Mouse (Mus musculus) forebrain, embryonic 10.5 days (tissue): ENCODE data around the gene Dync2li1. TPM values are rescaled to one million over a fixed set of nuclear protein-coding genes. Genes with fewer than 3 reads are reported as not detected.

ENCODE experiments used
- DNase-seq: peaks from one replicate; pipeline ENCODE4 v3.0.0-alpha.2; 2017; ENCODE audit warnings: low spot score; ENCODE audit errors: extremely low spot score
- H3K27ac ChIP-seq: fragments of 300-500 bp; sonication (generic); 2 replicates; pipeline ENCODE4 v1.5.1; 2016; ENCODE audit warnings: mild to moderate bottlenecking
- H3K27me3 ChIP-seq: fragments of 300-500 bp; sonication (generic); 2 replicates; pipeline ENCODE4 v1.6.1; 2016; ENCODE audit warnings: mild to moderate bottlenecking; ENCODE audit not compliant: poor library complexity, severe bottlenecking
- H3K36me3 ChIP-seq: fragments of 300-500 bp; sonication (generic); replicated peaks from 2 replicates; pipeline ENCODE4 v1.6.1; 2016; ENCODE audit warnings: mild to moderate bottlenecking, moderate library complexity
- H3K4me1 ChIP-seq: fragments of 300-500 bp; sonication (generic); 2 replicates; pipeline ENCODE4 v1.6.1; 2016
- H3K4me3 ChIP-seq: fragments of 300-500 bp; sonication (generic); 2 replicates; pipeline ENCODE4 v1.5.1; 2016; ENCODE audit warnings: mild to moderate bottlenecking, moderate library complexity
- H3K9me3 ChIP-seq: fragments of 300-500 bp; sonication (generic); 2 replicates; pipeline ENCODE4 v1.6.1; 2016; ENCODE audit warnings: mild to moderate bottlenecking, moderate library complexity
- WGBS: fragments of 180-500 bp; shearing (Covaris S2); methylation state at CpG from one replicate; pipeline ENCODE4 v1.1.7; 2016; 5-methylcytosine and 5-hydroxymethylcytosine counted together
- polyA plus RNA-seq: library from polyadenylated mRNA; unstranded; fragments of >200 nt; fragmentation: Nextera tagmentation; extraction: Ambion mirVana; gene quantifications from 2 replicates; pipeline ENCODE4 v1.2.1, GENCODE M21; 2016

Dync2li1 gene
- polyA plus RNA-seq, 1 experiment from 2014 or later: 36.0 TPM

DNA sequence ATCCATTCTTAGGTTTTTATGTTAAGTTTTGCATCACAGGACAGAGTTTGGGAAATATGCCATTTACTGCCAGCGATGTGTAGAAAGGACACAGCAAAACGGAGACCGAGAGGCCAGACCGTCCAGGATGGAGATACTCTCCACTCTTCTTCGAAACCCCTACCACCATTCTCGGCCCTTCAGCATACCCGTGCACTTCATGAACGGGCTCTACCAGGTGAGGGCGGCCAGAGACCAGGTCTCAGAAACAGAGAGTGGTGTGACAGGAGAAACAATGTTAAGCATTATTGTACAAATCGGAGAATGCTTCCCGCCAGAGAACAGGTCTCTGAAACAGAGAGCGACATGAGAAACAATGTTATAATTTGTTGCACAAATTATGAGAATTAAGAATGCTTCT lies 28.4 kb upstream of the Dync2li1 start:
- no peak overlapping the region for H3K4me3 ChIP-seq
- no peaks in the 10 kb centered on the region for H3K27me3 ChIP-seq
- H3K36me3 ChIP-seq: peaks cover 16% of the 10 kb centered on the region
- H3K4me1 ChIP-seq: peaks cover 16% of the 10 kb centered on the region
- H3K27ac ChIP-seq: no peak overlapping the region
- no peak for DNase-seq
- no peaks in the 10 kb centered on the region for H3K9me3 ChIP-seq
- WGBS: 91% methylated on average over 12 of the region's 12 CpGs

DNA sequence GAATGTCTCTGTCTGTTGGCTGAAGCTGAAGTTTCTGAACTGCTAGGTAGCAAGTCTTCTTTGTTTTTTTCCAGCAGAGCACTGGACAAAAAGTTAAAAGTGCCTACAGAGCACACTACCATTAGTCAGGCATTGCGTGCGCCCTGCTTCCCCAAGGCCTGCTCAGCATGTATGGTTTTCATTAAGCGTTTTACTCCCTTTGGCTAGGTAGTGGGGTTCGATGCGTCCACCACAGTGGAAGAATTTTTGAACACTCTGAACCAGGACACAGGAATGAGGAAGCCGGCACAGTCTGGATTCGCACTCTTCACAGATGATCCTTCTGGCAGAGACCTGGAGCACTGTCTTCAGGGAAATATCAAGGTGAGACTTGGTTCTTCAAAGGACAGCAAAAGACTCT lies 27.4 kb upstream of the Dync2li1 start:
- Histone ChIP-seq H3K27ac (no peak overlapping the region), H3K27me3 (no peaks in the 10 kb centered on the region), H3K36me3 (peaks cover 12% of the 10 kb centered on the region), H3K4me3 (no peak overlapping the region), H3K4me1 (peaks cover 16% of the 10 kb centered on the region), H3K9me3 (no peaks in the 10 kb centered on the region)
- 82% methylated on average over 7 of the region's 7 CpGs for WGBS
- DNase-seq: no peak

DNA sequence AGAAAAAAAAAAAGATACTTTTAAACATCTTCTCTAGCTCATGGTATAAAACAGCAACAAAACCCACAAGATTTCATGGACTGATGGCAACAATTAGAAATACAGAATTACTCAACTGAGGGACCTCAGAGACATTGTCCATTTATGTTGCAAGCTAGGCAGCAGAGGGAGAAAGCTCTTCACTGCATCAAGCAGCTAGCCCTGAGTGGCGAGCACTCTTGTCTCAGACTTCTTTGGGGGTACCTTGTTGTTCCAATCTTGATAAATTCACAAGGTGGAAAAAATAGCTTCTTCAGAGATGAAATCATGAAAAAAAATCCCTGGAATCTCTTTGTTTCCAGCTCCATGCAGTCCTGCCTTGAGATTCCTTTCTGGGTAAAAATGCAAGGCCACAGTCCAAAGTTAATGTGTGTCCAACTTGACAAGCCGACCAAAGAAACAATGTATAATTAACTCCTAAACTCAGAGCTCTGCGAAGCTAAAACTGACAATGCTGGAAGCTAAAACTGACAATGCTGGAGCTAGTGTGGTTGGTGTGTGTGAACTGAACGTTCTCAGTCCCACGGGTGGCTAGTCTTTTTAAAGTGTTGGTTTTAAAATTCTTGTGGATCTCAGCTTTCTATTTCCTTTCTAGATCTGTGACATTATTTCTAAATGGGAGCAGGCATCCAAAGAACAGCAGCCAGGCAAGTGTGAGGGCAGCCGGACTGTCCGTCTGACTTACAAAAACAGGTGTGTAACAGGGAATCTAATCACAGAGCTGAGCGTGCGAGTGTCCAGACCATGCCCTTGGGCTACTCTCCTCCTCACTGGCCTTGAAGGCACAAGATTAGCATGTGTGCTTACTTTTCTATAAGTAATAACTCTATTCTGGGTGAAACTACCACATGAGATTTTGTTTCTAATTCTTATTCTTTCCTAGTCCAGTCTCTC lies 26.0 kb upstream of the Dync2li1 start:
- Histone ChIP-seq H3K27me3 (no peaks in the 10 kb centered on the region), H3K36me3 (0 out of 2 replicates have a peak, but pooled peaks cover under 1% of the 10 kb centered on the region), H3K4me3 (no peak overlapping the region), H3K27ac (no peak overlapping the region), H3K9me3 (no peaks in the 10 kb centered on the region), H3K4me1 (peaks cover 16% of the 10 kb centered on the region)
- 79% methylated on average over 9 of the region's 9 CpGs for WGBS
- no peak for DNase-seq

DNA sequence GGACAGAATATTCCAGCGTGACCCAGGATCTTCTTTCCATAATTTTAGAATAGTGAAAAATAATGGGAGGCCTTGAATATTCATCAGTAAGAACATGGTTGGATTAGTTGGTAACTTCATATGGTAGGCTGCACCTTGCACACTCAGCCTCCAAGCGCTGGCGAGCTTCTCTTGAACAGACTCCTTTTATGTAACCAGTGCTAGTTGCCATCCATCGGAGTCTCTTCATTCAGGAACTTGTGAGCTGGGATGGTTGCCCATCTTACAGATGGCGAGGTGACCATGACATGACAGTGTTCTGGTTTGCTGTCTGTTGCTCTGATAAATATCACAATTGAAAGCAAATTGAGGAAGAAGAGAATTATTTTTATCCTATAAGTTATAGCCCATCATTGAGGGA lies 24.5 kb upstream of the Dync2li1 start:
- no peaks in the 10 kb centered on the region for H3K36me3 ChIP-seq
- WGBS: 95% methylated on average over 5 of the region's 5 CpGs
- H3K27me3 ChIP-seq: no peaks in the 10 kb centered on the region
- peaks cover 6% of the 10 kb centered on the region for H3K4me1 ChIP-seq
- no peak overlapping the region for H3K4me3 ChIP-seq
- H3K9me3 ChIP-seq: no peaks in the 10 kb centered on the region
- no peak overlapping the region for H3K27ac ChIP-seq
- no peak for DNase-seq

DNA sequence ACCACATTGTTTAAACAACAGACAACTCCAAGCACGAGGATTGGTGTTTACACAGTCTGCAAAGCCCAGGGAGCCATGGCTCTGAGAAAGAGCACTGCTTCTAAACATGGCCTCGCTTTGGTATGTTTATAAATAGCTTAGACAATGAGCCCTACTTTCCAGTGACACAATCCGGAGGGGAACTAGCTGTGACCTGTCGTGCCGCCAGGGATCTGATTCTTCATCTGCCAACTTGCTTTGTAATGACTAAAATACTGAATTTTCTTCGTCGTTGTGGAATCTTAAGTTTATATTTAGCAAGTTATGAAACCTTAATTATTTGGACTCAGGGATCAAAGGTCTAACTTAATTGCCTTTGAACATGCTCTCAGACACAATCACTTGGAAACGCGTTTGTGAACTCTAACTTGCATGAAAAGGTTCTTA lies 23.1 kb upstream of the Dync2li1 start:
- H3K9me3 ChIP-seq: no peaks in the 10 kb centered on the region
- H3K4me1 ChIP-seq: peaks cover 6% of the 10 kb centered on the region; the same call in 1 of the 2 replicates
- no peaks in the 10 kb centered on the region for H3K27me3 ChIP-seq
- H3K36me3 ChIP-seq: no peaks in the 10 kb centered on the region
- no peak for DNase-seq
- no peak overlapping the region for H3K4me3 ChIP-seq
- no peak overlapping the region for H3K27ac ChIP-seq
- WGBS: 85% methylated on average over 9 of the region's 9 CpGs

DNA sequence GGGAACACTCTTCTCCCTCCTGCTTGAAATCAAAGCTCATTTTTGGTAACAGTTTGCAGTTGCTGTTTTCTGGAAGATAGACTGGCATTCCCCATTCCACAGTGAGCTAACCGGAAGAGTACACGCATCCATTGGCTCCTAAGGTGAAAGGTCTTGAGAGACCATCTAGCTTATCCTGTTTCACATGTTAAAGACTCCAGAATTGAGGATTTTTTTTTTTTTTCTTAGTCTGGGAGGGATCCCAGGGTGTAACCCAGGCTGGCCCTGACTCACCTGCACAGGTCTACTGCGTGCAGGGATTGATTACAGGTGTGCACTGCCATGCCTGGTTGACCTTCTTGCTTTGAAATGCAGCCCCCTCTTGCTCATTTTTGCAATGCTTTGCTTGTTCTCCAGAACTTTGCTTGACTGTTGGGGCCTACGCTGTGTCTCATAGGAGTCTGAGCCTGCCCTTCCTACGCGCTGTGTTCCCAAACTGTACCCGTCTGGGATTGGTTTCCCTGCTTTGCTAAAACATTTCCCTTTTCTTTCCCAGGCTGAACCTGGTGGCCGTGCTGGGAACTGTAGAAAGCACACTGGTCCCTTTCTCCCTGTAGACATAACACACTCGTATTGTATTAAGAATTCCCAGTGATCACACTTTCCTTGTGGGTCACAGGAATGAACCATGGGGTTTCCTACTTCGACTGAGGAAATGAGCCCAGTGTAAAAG lies 22.4 kb upstream of the Dync2li1 start:
- Histone ChIP-seq H3K36me3 (no peaks in the 10 kb centered on the region), H3K4me1 (peaks cover 6% of the 10 kb centered on the region; the same call in 1 of the 2 replicates), H3K27ac (no peak overlapping the region), H3K27me3 (no peaks in the 10 kb centered on the region), H3K4me3 (no peak overlapping the region), H3K9me3 (no peaks in the 10 kb centered on the region)
- 95% methylated on average over 10 of the region's 10 CpGs for WGBS
- DNase-seq: no peak

DNA sequence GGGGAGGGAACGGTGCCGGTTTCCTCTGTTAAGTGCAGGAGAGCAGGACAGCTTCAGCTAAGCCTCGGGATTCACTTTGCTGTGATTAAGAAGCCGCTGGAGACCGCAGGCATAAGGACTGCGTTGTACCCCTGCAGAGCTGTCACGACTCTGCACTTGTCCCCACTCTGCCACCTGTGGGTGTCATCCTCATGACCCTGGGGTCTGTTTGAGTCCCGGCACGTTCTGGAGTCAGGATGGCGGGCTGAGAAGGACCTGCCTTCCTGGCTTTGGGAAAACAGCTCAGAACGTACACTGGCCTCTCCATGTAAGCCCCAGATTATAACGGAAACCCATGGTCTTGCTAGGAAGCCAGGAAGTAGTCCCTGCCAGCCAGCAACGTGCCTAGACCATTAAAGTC lies 19.3 kb upstream of the Dync2li1 start:
- WGBS: 48% methylated on average over 13 of the region's 13 CpGs
- no peaks in the 10 kb centered on the region for H3K9me3 ChIP-seq
- H3K4me3 ChIP-seq: no peak overlapping the region
- no peak for DNase-seq
- H3K36me3 ChIP-seq: peaks cover 5% of the 10 kb centered on the region
- H3K27me3 ChIP-seq: no peaks in the 10 kb centered on the region
- H3K27ac ChIP-seq: no peak overlapping the region
- no peaks in the 10 kb centered on the region for H3K4me1 ChIP-seq

DNA sequence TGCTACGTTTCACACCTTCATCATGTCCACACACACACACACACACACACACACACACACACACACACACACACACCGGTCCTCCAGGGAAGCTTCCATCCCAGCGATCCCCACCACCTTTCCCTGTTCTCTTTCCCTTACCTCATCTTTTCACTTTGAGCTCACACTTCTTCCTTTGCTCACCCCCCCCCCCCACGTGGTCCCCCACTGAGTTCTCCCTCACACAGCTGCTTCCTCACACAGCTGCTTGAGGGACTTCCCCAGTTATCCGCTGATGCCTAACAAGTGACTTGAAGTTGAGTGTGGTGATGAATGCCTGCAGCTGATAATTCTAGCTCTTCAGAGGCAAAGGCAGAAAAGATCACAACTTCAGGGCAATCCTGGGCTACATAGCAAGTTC lies 18.7 kb upstream of the Dync2li1 start:
- DNase-seq: no peak
- WGBS: 69% methylated on average over 5 of the region's 5 CpGs
- H3K4me1 ChIP-seq: no peaks in the 10 kb centered on the region

DNA sequence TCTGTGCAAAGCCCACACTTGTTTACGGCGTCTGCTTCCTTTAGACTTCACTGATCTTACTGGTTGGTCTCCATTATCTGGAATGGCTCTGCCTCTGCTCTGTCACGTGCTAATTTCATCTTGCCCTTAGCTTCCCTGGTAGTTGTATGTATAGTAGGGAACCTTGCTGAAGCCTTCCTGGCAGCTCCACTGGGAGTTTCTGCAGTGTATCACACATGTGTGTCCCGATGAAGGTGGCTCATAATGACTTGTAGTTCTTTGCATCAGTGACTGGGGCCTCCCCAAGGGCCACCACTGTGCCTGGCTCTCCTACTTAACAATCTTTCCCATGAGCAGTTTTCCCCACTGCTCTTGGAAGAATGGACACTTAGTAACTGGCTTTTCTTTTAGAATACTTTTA lies 17.7 kb upstream of the Dync2li1 start:
- peaks cover 4% of the 10 kb centered on the region for H3K9me3 ChIP-seq
- peaks cover 18% of the 10 kb centered on the region for H3K36me3 ChIP-seq
- WGBS: 93% methylated on average over 4 of the region's 4 CpGs
- H3K27ac ChIP-seq: no peak overlapping the region
- no peaks in the 10 kb centered on the region for H3K27me3 ChIP-seq
- DNase-seq: no peak
- no peak overlapping the region for H3K4me3 ChIP-seq
- no peaks in the 10 kb centered on the region for H3K4me1 ChIP-seq

More for the DNA sequence above, 18.7 kb upstream of the Dync2li1 start:
- Histone ChIP-seq H3K27ac (no peak overlapping the region), H3K36me3 (peaks cover 10% of the 10 kb centered on the region), H3K4me3 (no peak overlapping the region), H3K27me3 (no peaks in the 10 kb centered on the region), H3K9me3 (no peaks in the 10 kb centered on the region)

DNA sequence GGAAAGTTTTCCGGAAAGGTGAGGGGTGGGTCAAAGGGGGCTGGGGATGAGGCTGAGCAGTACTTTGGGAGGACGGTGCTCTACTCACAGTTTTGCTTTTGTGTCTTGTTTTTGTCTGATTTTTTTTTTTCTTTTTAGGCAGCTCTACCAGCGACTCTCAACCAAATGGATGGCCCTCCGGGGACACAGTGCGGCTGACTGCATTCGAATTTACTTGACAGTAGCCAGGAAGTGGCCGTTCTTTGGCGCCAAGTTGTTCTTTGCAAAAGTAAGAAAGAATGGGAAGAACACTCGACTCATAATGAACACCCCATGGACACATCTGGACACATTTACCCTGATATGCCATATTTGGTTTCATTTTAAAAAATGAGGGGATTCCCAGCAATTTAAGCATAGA lies 14.8 kb upstream of the Dync2li1 start:
- no peak overlapping the region for H3K4me3 ChIP-seq
- H3K27ac ChIP-seq: no peak overlapping the region
- H3K9me3 ChIP-seq: peaks cover 10% of the 10 kb centered on the region
- WGBS: 89% methylated on average over 9 of the region's 9 CpGs
- DNase-seq: no peak
- peaks cover 33% of the 10 kb centered on the region for H3K36me3 ChIP-seq
- H3K4me1 ChIP-seq: no peaks in the 10 kb centered on the region
- H3K27me3 ChIP-seq: no peaks in the 10 kb centered on the region

DNA sequence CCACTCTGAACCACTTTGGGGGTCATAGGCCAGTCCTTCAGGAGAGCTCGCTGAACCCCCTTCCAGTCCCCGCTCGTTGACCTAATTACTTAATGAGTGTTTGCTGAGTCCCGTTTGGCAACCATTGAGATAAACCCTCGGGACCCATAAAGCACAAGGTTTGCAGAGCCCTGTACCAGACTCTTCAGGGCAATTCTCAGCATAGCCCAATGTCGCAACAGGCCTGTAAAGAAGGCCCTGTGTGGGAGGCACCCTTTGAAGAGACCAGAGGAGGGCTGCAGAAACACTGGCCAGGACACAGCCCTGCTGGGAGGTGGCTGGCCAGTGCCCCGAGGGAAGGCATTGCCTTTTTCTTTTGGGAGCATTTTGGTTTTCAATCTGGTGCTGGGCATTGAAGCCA lies 14.3 kb upstream of the Dync2li1 start:
- DNase-seq: no peak
- H3K27me3 ChIP-seq: no peaks in the 10 kb centered on the region
- H3K27ac ChIP-seq: no peak overlapping the region
- no peaks in the 10 kb centered on the region for H3K4me1 ChIP-seq
- peaks cover 10% of the 10 kb centered on the region for H3K9me3 ChIP-seq
- H3K4me3 ChIP-seq: no peak overlapping the region
- H3K36me3 ChIP-seq: peaks cover 33% of the 10 kb centered on the region
- 86% methylated on average over 7 of the region's 7 CpGs for WGBS

DNA sequence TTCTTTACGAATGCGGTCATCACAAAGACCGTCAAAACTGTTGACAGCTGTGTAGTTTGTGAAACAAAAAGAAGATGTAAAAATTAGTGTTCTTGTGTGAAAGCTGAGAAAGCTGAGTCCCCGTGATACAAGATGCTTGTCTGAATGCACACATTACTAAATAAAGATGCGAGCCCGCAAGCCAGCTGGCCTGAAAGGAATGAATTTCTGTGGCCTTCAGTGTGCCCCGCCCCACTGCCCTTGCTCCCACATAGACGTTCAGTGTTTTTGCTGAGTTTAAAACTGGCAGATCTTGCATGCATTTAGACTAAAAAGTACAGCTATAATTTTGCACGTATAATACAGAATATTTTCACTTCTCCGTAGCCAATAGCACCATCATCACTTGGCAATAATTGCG lies 10.5 kb upstream of the Dync2li1 start:
- DNase-seq: no peak
- no peaks in the 10 kb centered on the region for H3K27me3 ChIP-seq
- no peak overlapping the region for H3K4me3 ChIP-seq
- H3K36me3 ChIP-seq: peaks cover 35% of the 10 kb centered on the region
- H3K4me1 ChIP-seq: 0 out of 2 replicates have a peak, but pooled peaks cover 8% of the 10 kb centered on the region
- 92% methylated on average over 11 of the region's 11 CpGs for WGBS
- H3K27ac ChIP-seq: no peak overlapping the region
- peaks cover 10% of the 10 kb centered on the region for H3K9me3 ChIP-seq

DNA sequence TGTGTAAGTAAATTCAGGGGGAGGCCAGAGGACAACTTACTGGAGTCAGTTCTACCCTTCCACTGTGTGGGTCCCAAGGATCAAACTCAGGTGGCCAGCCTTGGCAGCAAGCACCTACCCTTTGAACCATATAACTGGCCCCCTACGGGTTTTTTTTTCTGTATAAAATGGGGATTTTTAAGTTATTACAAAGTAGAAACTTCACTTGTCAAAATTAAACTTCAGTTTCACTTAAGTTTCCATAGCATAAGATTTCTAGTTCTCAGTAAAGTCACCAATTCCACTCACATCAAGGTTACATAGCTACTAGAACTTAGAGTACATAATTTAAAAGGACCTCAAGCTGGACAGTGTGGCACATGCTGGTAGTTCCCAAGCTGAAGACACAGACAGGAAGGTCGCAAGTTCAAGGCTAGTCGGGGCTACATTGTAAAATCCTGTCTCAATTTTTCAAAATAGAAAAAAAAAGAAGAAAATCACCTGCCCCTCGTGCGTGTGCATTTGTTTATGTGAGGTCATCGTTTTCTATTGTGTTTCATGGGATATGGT lies 9.7 kb upstream of the Dync2li1 start:
- whole genome bisulfite sequencing: 92% methylated on average over 6 of the region's 6 CpGs
- DNase-seq: no peak

More for the DNA sequence above, 9.7 kb upstream of the Dync2li1 start:
- Histone ChIP-seq H3K36me3 (peaks cover 33% of the 10 kb centered on the region), H3K27me3 (no peaks in the 10 kb centered on the region), H3K27ac (no peak overlapping the region), H3K4me3 (no peak overlapping the region), H3K9me3 (peaks cover 10% of the 10 kb centered on the region), H3K4me1 (0 out of 2 replicates have a peak, but pooled peaks cover 8% of the 10 kb centered on the region)
